Mouse (Mus musculus): ENCODE results near the gene Rtn4rl2. TPM values are rescaled to one million over a fixed set of nuclear protein-coding genes. Genes with fewer than 3 reads are reported as not detected.

The Rtn4rl2 gene
- polyA plus RNA-seq, 1 experiment = not detected

DNA sequence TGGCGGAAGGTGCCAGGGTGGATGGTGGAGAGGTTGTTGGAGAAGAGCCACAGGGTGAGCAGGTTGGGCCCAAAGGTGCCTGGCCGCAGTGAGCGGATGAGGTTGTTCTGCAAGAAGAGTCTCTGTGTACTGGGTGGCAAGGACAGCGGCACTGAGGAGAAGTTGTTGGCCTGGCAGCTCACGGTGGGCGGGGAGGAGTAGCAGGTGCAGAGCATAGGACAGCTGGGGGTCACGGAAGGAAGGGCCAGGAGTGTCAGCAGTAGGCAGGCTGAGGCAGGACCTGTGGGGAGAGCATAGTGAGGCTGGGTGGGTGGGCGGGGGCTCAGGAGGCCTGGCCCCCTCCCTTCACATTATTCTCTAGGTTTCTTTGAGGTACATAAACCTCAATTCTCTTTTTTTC lies 5.9 kb downstream of the Rtn4rl2 start:
- peaks cover 4% of the 10 kb centered on the region; the same call in 1 of the 2 replicates for H3K4me1 ChIP-seq (ENCODE audit: control insufficient read depth, insufficient read depth, low read length)
- H3K4me3 ChIP-seq (ENCODE audit: insufficient read depth, low read depth, low read length) = no peak overlapping the region
- TF ChIP-seq POLR2A (IDR thresholded peaks at IDR 0.05; ENCODE audit: insufficient read depth, low read depth, low read length) (no peak), CTCF (IDR thresholded peaks at IDR 0.05; ENCODE audit: insufficient read depth, low read depth, low read length) (no peak)
- 85% methylated on average over 8 of the region's 8 CpGs for WGBS
- H3K27ac ChIP-seq (ENCODE audit: insufficient read depth, low read depth, low read length) = no peak overlapping the region

DNA sequence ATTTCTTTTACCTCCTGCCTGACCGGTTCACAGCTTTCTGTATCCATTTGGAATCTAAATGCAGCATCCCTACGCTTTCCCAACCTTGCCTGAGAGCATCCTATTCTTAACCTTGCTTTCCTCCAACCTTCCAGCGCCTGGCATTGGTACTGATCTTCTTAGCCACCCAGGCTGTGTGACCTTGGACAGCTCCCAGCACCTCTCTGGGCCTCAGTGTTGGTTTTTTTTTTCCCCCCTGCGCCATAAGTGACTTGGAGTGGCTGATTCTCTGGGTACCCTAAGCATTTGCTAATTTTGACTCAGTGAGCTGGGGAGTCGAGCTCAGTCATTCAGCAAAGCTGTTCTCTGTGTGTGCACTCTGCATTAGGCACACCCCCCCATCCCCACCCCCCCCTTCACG lies 10.7 kb downstream of the Rtn4rl2 start:
- H3K4me3 ChIP-seq (ENCODE audit: insufficient read depth, low read depth, low read length) = no peak overlapping the region
- WGBS = 67% methylated on average over 6 of the region's 6 CpGs
- no peak overlapping the region for H3K27ac ChIP-seq (ENCODE audit: insufficient read depth, low read depth, low read length)
- peaks cover 10% of the 10 kb centered on the region; the same call in 1 of the 2 replicates for H3K4me1 ChIP-seq (ENCODE audit: control insufficient read depth, insufficient read depth, low read length)
- TF ChIP-seq CTCF (IDR thresholded peaks at IDR 0.05; ENCODE audit: insufficient read depth, low read depth, low read length) = no peak
- TF ChIP-seq POLR2A (IDR thresholded peaks at IDR 0.05; ENCODE audit: insufficient read depth, low read depth, low read length) = no peak

- 2% methylated on average over 78 of the region's 78 CpGs for WGBS
These were observed 14.3 kb downstream of the Rtn4rl2 start for GRCm38 (mm10) chr2:84872105-84872716.

GRCm38 (mm10) chr2:84870623-84871160 lies 15.8 kb downstream of the Rtn4rl2 start:
- Histone ChIP-seq H3K27ac (ENCODE audit: insufficient read depth, low read depth, low read length) (no peak overlapping the region), H3K4me3 (ENCODE audit: insufficient read depth, low read depth, low read length) (no peak overlapping the region), H3K4me1 (ENCODE audit: control insufficient read depth, insufficient read depth, low read length) (peaks cover 18% of the 10 kb centered on the region)
- no peak for TF ChIP-seq CTCF (IDR thresholded peaks at IDR 0.05; ENCODE audit: insufficient read depth, low read depth, low read length)
- no peak for TF ChIP-seq POLR2A (IDR thresholded peaks at IDR 0.05; ENCODE audit: insufficient read depth, low read depth, low read length)
- 73% methylated on average over 4 of the region's 4 CpGs for WGBS

More at GRCm38 (mm10) chr2:84872105-84872716, 14.3 kb downstream of the Rtn4rl2 start:
- Histone ChIP-seq H3K4me3 (ENCODE audit: insufficient read depth, low read depth, low read length) (peak overlapping the region; percentile 37), H3K4me1 (ENCODE audit: control insufficient read depth, insufficient read depth, low read length) (peaks cover 10% of the 10 kb centered on the region; the same call in 1 of the 2 replicates), H3K27ac (ENCODE audit: insufficient read depth, low read depth, low read length) (no peak overlapping the region)
- TF ChIP-seq CTCF (IDR thresholded peaks at IDR 0.05; ENCODE audit: insufficient read depth, low read depth, low read length) = no peak
- TF ChIP-seq POLR2A (IDR thresholded peaks at IDR 0.05; ENCODE audit: insufficient read depth, low read depth, low read length) = no peak

- Histone ChIP-seq H3K4me1 (ENCODE audit: control insufficient read depth, insufficient read depth, low read length) (peaks cover 21% of the 10 kb centered on the region), H3K4me3 (ENCODE audit: insufficient read depth, low read depth, low read length) (no peak overlapping the region), H3K27ac (ENCODE audit: insufficient read depth, low read depth, low read length) (no peak overlapping the region)
- TF ChIP-seq POLR2A (IDR thresholded peaks at IDR 0.05; ENCODE audit: insufficient read depth, low read depth, low read length) (no peak), CTCF (IDR thresholded peaks at IDR 0.05; ENCODE audit: insufficient read depth, low read depth, low read length) (no peak)
- 55% methylated on average over 2 of the region's 2 CpGs for WGBS
These were observed 17.5 kb downstream of the Rtn4rl2 start for GRCm38 (mm10) chr2:84868977-84869376.

DNA sequence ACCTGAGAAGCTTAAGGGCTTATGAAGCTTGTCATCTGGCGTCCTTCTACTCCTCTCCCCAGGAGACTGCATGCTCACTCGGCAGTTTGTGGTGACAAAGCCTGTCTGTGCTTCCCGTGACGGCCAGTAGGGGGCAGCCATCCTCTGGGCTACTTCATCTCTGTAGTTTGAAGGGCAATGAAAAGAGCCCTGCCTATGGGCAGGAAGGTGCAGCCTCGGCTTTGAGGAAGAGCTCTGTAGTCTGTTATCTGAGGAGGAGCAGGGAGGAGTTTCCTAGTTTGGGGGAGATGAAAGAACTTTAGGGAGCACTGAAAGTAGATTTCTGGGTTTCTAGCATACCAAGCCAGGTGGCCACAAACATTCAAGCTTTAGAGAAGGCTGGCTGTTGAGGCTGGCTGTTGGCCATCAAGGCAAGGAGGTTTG lies 18.0 kb downstream of the Rtn4rl2 start:
- peaks cover 21% of the 10 kb centered on the region for H3K4me1 ChIP-seq (ENCODE audit: control insufficient read depth, insufficient read depth, low read length)

GRCm38 (mm10) chr2:84865616-84866571 lies 20.6 kb downstream of the Rtn4rl2 start:
- H3K4me3 ChIP-seq (ENCODE audit: insufficient read depth, low read depth, low read length) = peak overlapping the region; percentile 23
- WGBS = 1% methylated on average over 47 of the region's 47 CpGs
- no peak overlapping the region for H3K27ac ChIP-seq (ENCODE audit: insufficient read depth, low read depth, low read length)
- H3K4me1 ChIP-seq (ENCODE audit: control insufficient read depth, insufficient read depth, low read length) = peaks cover 11% of the 10 kb centered on the region
- TF ChIP-seq POLR2A (IDR thresholded peaks at IDR 0.05; ENCODE audit: insufficient read depth, low read depth, low read length) (no peak), CTCF (IDR thresholded peaks at IDR 0.05; ENCODE audit: insufficient read depth, low read depth, low read length) (peak; percentile 54)

More for the DNA sequence above, 18.0 kb downstream of the Rtn4rl2 start:
- H3K4me3 ChIP-seq (ENCODE audit: insufficient read depth, low read depth, low read length) = no peak overlapping the region
- peak; percentile 37; the same call in 1 of the 2 replicates for TF ChIP-seq CTCF (IDR thresholded peaks at IDR 0.05; ENCODE audit: insufficient read depth, low read depth, low read length)
- no peak for TF ChIP-seq POLR2A (IDR thresholded peaks at IDR 0.05; ENCODE audit: insufficient read depth, low read depth, low read length)
- no peak overlapping the region for H3K27ac ChIP-seq (ENCODE audit: insufficient read depth, low read depth, low read length)
- whole genome bisulfite sequencing = 16% methylated on average over 5 of the region's 5 CpGs

DNA sequence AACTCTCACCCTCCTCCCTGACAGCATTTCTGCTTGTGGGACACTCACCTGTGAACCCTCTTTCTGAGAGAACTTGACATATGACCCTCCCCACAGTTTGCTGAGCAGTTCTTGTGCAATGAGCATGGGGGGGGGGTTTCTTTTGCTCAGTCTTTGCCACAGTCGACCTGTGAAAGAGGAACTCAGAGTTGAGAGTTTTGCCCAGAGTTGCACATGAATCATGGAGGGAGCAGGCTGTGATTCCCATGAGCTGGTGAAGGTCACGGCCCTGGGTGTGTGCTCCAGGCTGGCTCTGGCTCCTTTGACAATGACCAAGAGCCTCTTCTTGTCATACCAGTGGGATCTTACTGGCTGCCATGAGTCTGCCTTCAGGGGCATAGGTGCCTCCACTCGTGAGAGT lies 24.3 kb downstream of the Rtn4rl2 start:
- no peak for TF ChIP-seq POLR2A (IDR thresholded peaks at IDR 0.05; ENCODE audit: insufficient read depth, low read depth, low read length)
- TF ChIP-seq CTCF (IDR thresholded peaks at IDR 0.05; ENCODE audit: insufficient read depth, low read depth, low read length) = no peak
- 92% methylated on average over 3 of the region's 3 CpGs for WGBS
- Histone ChIP-seq H3K27ac (ENCODE audit: insufficient read depth, low read depth, low read length) (no peak overlapping the region), H3K4me3 (ENCODE audit: insufficient read depth, low read depth, low read length) (no peak overlapping the region), H3K4me1 (ENCODE audit: control insufficient read depth, insufficient read depth, low read length) (peaks cover 11% of the 10 kb centered on the region)

All from olfactory bulb, adult 2 months (tissue).